Mouse (Mus musculus): ENCODE data around the gene Olfr39. TPM values are rescaled to one million over a fixed set of nuclear protein-coding genes. Genes with fewer than 3 reads are reported as not detected.
"Not testable (repeated sequence)": the region's sequence is repeated elsewhere in the genome, so short reads cannot be mapped to it uniquely, and the experiment has no call there.

Gene Olfr39
- total RNA-seq (2017) = not detected in 2 replicates

- no peak for ATAC-seq (replicated peaks in 1 of 2; ENCODE audit: insufficient read depth in 1 of 2, low FRiP score in 2 of 2, low TSS enrichment in 1 of 2, low read depth in 1 of 2, poor library complexity in 2 of 2, severe bottlenecking in 2 of 2)
These were observed at the start of gene Olfr39 for GRCm38 (mm10) chr9:20282051-20282450. TSS of gene Olfr39 (plus strand) at chr9:20282351.

- ATAC-seq (replicated peaks in 1 of 2; ENCODE audit: insufficient read depth in 1 of 2, low FRiP score in 2 of 2, low TSS enrichment in 1 of 2, low read depth in 1 of 2, poor library complexity in 2 of 2, severe bottlenecking in 2 of 2) = no peak
These were observed 45.3 kb upstream of the Olfr39 start, which contains the start of gene Olfr872 for GRCm38 (mm10) chr9:20236819-20237218. TSS of gene Olfr872 (plus strand) at chr9:20237119.

GRCm38 (mm10) chr9:20237378-20237777, 44.8 kb upstream of the Olfr39 start:
- no peak; a peak in 1 of 4 replicates for ATAC-seq (replicated peaks in 1 of 2; ENCODE audit: insufficient read depth in 1 of 2, low FRiP score in 2 of 2, low TSS enrichment in 1 of 2, low read depth in 1 of 2, poor library complexity in 2 of 2, severe bottlenecking in 2 of 2)

GRCm38 (mm10) chr9:20295562-20295961, 13.4 kb downstream of the Olfr39 start:
- not testable (repeated sequence) for ATAC-seq (replicated peaks in 1 of 2; ENCODE audit: insufficient read depth in 1 of 2, low FRiP score in 2 of 2, low TSS enrichment in 1 of 2, low read depth in 1 of 2, poor library complexity in 2 of 2, severe bottlenecking in 2 of 2)

- no peak for ATAC-seq (replicated peaks in 1 of 2; ENCODE audit: insufficient read depth in 1 of 2, low FRiP score in 2 of 2, low TSS enrichment in 1 of 2, low read depth in 1 of 2, poor library complexity in 2 of 2, severe bottlenecking in 2 of 2)
These were observed 16.1 kb downstream of the Olfr39 start, which contains the start of gene Olfr873 for GRCm38 (mm10) chr9:20298232-20298631. TSS of gene Olfr873 (plus strand) at chr9:20298532.

- ATAC-seq (replicated peaks in 1 of 2; ENCODE audit: insufficient read depth in 1 of 2, low FRiP score in 2 of 2, low TSS enrichment in 1 of 2, low read depth in 1 of 2, poor library complexity in 2 of 2, severe bottlenecking in 2 of 2) = no peak
These were observed 53.8 kb downstream of the Olfr39 start, which contains the start of gene Olfr18 for GRCm38 (mm10) chr9:20335994-20336393. TSS of gene Olfr18 (minus strand) at chr9:20336094.

Other genes with a start within 250 kb of the Olfr39 start
- gene Olfr867, start 224.8 kb upstream of the Olfr39 start, total RNA-seq (2017) = not detected in 2 replicates
- gene Olfr868, start 183.7 kb upstream of the Olfr39 start, total RNA-seq (2017) = not detected in 2 replicates
- not detected in 2 replicates for gene Olfr869, start 153.3 kb upstream of the Olfr39 start, total RNA-seq (2017)
- not detected in 2 replicates for gene Olfr870, start 108.3 kb upstream of the Olfr39 start, total RNA-seq (2017)
- gene Olfr871, start 70.1 kb upstream of the Olfr39 start, total RNA-seq (2017) = not detected in 2 replicates
- gene Olfr872, start 45.2 kb upstream of the Olfr39 start, total RNA-seq (2017) = not detected in 2 replicates
- gene Olfr873, start 16.2 kb downstream of the Olfr39 start, total RNA-seq (2017) = not detected in 2 replicates
- gene Olfr18, start 53.7 kb downstream of the Olfr39 start, total RNA-seq (2017) = not detected in 2 replicates
- 7.4 and 7.6 TPM in 2 replicates for gene Zfp560, start 102.8 kb downstream of the Olfr39 start, total RNA-seq (2017)
- 38.0 and 56.2 TPM in 2 replicates for gene Zfp26, start 177.8 kb downstream of the Olfr39 start, total RNA-seq (2017)
- gene Zfp426, start 210.4 kb downstream of the Olfr39 start, total RNA-seq (2017) = 24.3 and 33.7 TPM in 2 replicates
- 71.9 and 79.2 TPM in 2 replicates for gene Zfp266, start 239.1 kb downstream of the Olfr39 start, total RNA-seq (2017)

Measured in hematopoietic stem cell, adult 5-6 weeks (primary cell).